Mouse (Mus musculus) liver, embryonic 11.5 days (tissue): Measurements from ENCODE around the gene Vmn1r196. TPM values are rescaled to one million over a fixed set of nuclear protein-coding genes. Genes with fewer than 3 reads are reported as not detected.

ENCODE experiments used
- ATAC-seq: fragments of 200-750 bp; cut with Nextera tagmentation; replicated peaks from 2 replicates; pipeline ENCODE4 v1.8.0; 2017; ENCODE audit warnings: moderate number of reproducible peaks, mild to moderate bottlenecking, moderate TSS enrichment, moderate library complexity; ENCODE audit not compliant: low FRiP score
- DNase-seq: peaks from one replicate; pipeline ENCODE4 v3.0.0-alpha.2; 2017; ENCODE audit warnings: low spot score
- H3K27ac ChIP-seq: fragments of 300-500 bp; sonication (generic); 2 replicates; pipeline ENCODE4 v1.5.1; 2014; ENCODE audit warnings: mild to moderate bottlenecking, low read depth, low read length, control low read depth
- H3K27me3 ChIP-seq: fragments of 300-500 bp; sonication (generic); replicated peaks from 2 replicates; pipeline ENCODE4 v1.6.1; 2014; ENCODE audit warnings: low read length, mixed read lengths; ENCODE audit not compliant: control insufficient read depth, insufficient read depth
- H3K36me3 ChIP-seq: fragments of 300-500 bp; sonication (generic); 2 replicates; pipeline ENCODE4 v1.6.1; 2014; ENCODE audit warnings: mild to moderate bottlenecking, low read length, moderate library complexity, mixed read lengths; ENCODE audit not compliant: control insufficient read depth, insufficient read depth
- H3K4me1 ChIP-seq: fragments of 300-500 bp; sonication (generic); replicated peaks from 2 replicates; pipeline ENCODE4 v1.6.1; 2014; ENCODE audit warnings: low read length, mixed read lengths; ENCODE audit not compliant: control insufficient read depth, insufficient read depth
- H3K4me2 ChIP-seq: fragments of 300-500 bp; sonication (generic); 2 replicates; pipeline ENCODE4 v1.6.1; 2014; ENCODE audit warnings: mild to moderate bottlenecking, control low read depth, moderate library complexity
- H3K4me3 ChIP-seq: fragments of 300-500 bp; sonication (generic); 2 replicates; pipeline ENCODE4 v1.5.1; 2014; ENCODE audit warnings: low read depth, low read length, control low read depth
- H3K9ac ChIP-seq: fragments of 300-500 bp; sonication (generic); 2 replicates; pipeline ENCODE4 v1.6.1; 2014; ENCODE audit warnings: low read depth, low read length, control low read depth
- H3K9me3 ChIP-seq: fragments of 300-500 bp; sonication (generic); 2 replicates; pipeline ENCODE4 v1.6.1; 2016; ENCODE audit warnings: low read length, inconsistent platforms, mixed read lengths; ENCODE audit not compliant: control insufficient read depth
- WGBS: fragments of 180-500 bp; shearing (Covaris S2); extraction: QIAGEN DNeasy Blood & Tissue Kit; methylation state at CpG from one replicate; pipeline ENCODE4 v1.1.7; 2014; 5-methylcytosine and 5-hydroxymethylcytosine counted together
- polyA plus RNA-seq: library from polyadenylated mRNA; unstranded; fragments of >200 nt; fragmentation: Nextera tagmentation; extraction: Ambion mirVana; gene quantifications from 2 replicates; pipeline ENCODE4 v1.2.1, GENCODE M21; 2014

Vmn1r196 gene
- polyA plus RNA-seq, 1 experiment from 2014 or later: not detected

DNA sequence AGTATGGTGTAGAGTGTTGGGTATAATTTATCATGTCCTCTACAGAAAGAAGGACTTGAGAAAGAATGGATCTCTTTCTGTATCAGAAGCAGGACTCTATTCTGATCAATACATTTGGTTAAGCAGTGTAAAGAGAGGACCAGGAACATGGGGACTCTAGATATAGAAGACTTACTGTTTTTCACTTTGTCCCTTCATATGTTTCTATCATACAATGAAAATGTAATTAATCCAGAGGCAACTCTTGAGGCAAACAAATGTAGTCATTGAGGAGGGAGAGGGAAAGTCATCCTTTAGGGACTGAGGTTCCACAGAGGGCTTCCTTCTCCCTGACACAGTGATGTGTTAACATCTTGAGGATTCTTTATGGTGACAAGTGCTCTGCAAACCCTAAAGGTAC lies 34.6 kb downstream of the Vmn1r196 start, which contains the start of gene Vmn1r197:
Gene Vmn1r197, plus strand, starts transcription at position 301 of the 400 bp plus-strand sequence.
- Histone ChIP-seq H3K9me3 (no peaks in the 10 kb centered on the region), H3K4me3 (no peak within 1 kb of the TSS), H3K4me2 (no peak within 1 kb of the TSS), H3K4me1 (no peaks in the 10 kb centered on the region), H3K36me3 (no peaks in the 10 kb centered on the region), H3K27ac (no peak within 1 kb of the TSS), H3K27me3 (no peaks in the 10 kb centered on the region), H3K9ac (no peak within 1 kb of the TSS)
- DNase-seq (no peak), ATAC-seq (no peak)

DNA sequence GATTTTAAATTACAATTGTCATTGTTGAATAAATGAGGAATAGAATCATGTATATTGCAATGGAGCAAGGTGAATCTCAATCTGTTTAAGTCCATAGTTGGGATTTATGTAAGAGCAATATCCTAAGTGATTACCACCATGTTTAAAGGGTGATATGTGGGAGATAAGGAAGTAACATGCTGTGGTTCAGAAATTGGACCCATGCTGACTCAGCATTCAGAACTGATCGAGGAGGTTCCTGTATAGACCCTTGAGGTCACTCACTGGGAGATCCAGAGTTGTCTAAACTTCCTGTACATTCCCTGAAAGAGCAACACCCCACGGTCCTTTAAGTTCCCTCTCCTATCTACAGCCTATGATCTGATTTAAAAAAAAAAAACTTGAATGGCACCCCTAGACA lies 43.5 kb downstream of the Vmn1r196 start:
- ATAC-seq (no peak), DNase-seq (no peak)
- H3K27me3 ChIP-seq: no peaks in the 10 kb centered on the region
- no peak overlapping the region for H3K27ac ChIP-seq
- H3K4me3 ChIP-seq: no peak overlapping the region
- H3K9ac ChIP-seq: no peak overlapping the region
- no peak overlapping the region for H3K4me2 ChIP-seq
- no peaks in the 10 kb centered on the region for H3K4me1 ChIP-seq
- H3K36me3 ChIP-seq: no peaks in the 10 kb centered on the region
- H3K9me3 ChIP-seq: no peaks in the 10 kb centered on the region
- WGBS: 39% methylated on average over 2 of the region's 2 CpGs

DNA sequence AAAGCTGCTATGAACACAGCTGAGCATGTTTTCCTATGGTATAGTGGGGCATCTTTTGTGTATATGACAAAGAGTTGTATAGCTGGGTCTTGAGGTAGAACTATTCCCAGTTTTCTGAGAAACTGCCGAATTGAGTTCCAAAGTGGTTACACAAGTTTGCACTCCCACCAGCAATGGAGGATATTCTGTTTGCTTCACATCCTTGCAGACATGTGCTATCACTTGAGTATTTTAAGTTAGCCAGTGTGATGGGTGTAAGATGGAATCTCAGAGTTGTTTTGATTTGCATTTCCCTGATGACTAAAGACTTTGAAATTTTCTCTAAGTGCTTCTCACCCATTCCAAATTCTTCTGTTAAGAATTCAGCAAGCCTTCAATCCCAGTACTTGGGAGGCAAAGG lies 45.8 kb downstream of the Vmn1r196 start:
- no peak overlapping the region for H3K4me2 ChIP-seq
- ATAC-seq (no peak), DNase-seq (no peak)
- H3K36me3 ChIP-seq: no peaks in the 10 kb centered on the region
- H3K27me3 ChIP-seq: no peaks in the 10 kb centered on the region
- H3K9me3 ChIP-seq: no peaks in the 10 kb centered on the region
- 83% methylated on average over 1 of the region's 1 CpGs for WGBS
- no peak overlapping the region for H3K9ac ChIP-seq
- no peak overlapping the region for H3K4me3 ChIP-seq
- H3K27ac ChIP-seq: no peak overlapping the region
- H3K4me1 ChIP-seq: no peaks in the 10 kb centered on the region

Other genes with a start within 250 kb of the Vmn1r196 start
- gene Hist1h4i, start 248.6 kb upstream of the Vmn1r196 start, polyA plus RNA-seq: 36.9 and 39.3 TPM in 2 replicates
- 26.4 and 36.7 TPM in 2 replicates for gene Hist1h2ag, start 247.0 kb upstream of the Vmn1r196 start, polyA plus RNA-seq
- gene Hist1h2bj, start 246.7 kb upstream of the Vmn1r196 start, polyA plus RNA-seq: 11.2 and 13.2 TPM in 2 replicates
- not detected in 2 replicates for gene Vmn1r188, start 205.5 kb upstream of the Vmn1r196 start, polyA plus RNA-seq
- not detected in 2 replicates for gene Vmn1r189, start 184.1 kb upstream of the Vmn1r196 start, polyA plus RNA-seq
- gene Vmn1r191, start 106.0 kb upstream of the Vmn1r196 start, polyA plus RNA-seq: not detected in 2 replicates
- not detected in 2 replicates for gene Vmn1r192, start 98.8 kb upstream of the Vmn1r196 start, polyA plus RNA-seq
- gene Vmn1r193, start 66.8 kb upstream of the Vmn1r196 start, polyA plus RNA-seq: not detected in 2 replicates
- not detected in 2 replicates for gene Vmn1r194, start 45.7 kb upstream of the Vmn1r196 start, polyA plus RNA-seq
- gene Vmn1r195, start 19.4 kb upstream of the Vmn1r196 start, polyA plus RNA-seq: not detected in 2 replicates
- not detected in 2 replicates for gene Vmn1r197, start 34.7 kb downstream of the Vmn1r196 start, polyA plus RNA-seq
- not detected in 2 replicates for gene Vmn1r198, start 60.4 kb downstream of the Vmn1r196 start, polyA plus RNA-seq
- gene Vmn1r199, start 89.9 kb downstream of the Vmn1r196 start, polyA plus RNA-seq: not detected in 2 replicates
- gene Vmn1r200, start 100.5 kb downstream of the Vmn1r196 start, polyA plus RNA-seq: not detected in 2 replicates
- gene Vmn1r201, start 182.0 kb downstream of the Vmn1r196 start, polyA plus RNA-seq: not detected in 2 replicates
- gene Vmn1r202, start 215.5 kb downstream of the Vmn1r196 start, polyA plus RNA-seq: not detected in 2 replicates
- gene Vmn1r203, start 228.2 kb downstream of the Vmn1r196 start, polyA plus RNA-seq: not detected in 2 replicates